Mouse (Mus musculus): ENCODE measurements around the gene Vwa7. TPM values are rescaled to one million over a fixed set of nuclear protein-coding genes. Genes with fewer than 3 reads are reported as not detected.
A peak's percentile ranks its signal among the peaks of the same experiment; 100 is the strongest.

Gene Vwa7
- polyA plus RNA-seq, 1 experiment = 0.72 TPM

GRCm38 (mm10) chr17:35058911-35059892 is 42.8 kb downstream of the Vwa7 start, which contains the start of gene Ddah2:
Ddah2 (plus strand) TSS chr17:35059035.
- H3K27ac ChIP-seq (ENCODE audit: insufficient read depth, low read length) = peak within 1 kb of the TSS; percentile 38
- peak; percentile 49 to 83 for DNase-seq (ENCODE audit: low read depth in 1 of 2, low spot score in 2 of 2)
- H3K4me1 ChIP-seq (ENCODE audit: control insufficient read depth, insufficient read depth, insufficient read length) = peaks cover 7% of the 10 kb centered on the region; the same call in 1 of the 2 replicates
- WGBS = 1% methylated on average over 57 of the region's 57 CpGs
- TF ChIP-seq POLR2A (IDR thresholded peaks at IDR 0.05; ENCODE audit: low read depth, low read length) = no peak
- TF ChIP-seq CTCF (IDR thresholded peaks at IDR 0.05; ENCODE audit: extremely low read depth, insufficient read depth, insufficient read length, insufficient replicate concordance) = peak; percentile 92
- peaks cover 19% of the 10 kb centered on the region for H3K36me3 ChIP-seq (ENCODE audit: control insufficient read depth, insufficient read depth, low read length)
- H3K4me3 ChIP-seq (ENCODE audit: extremely low read depth, insufficient read depth, insufficient read length) = peak within 1 kb of the TSS; percentile 58
- H3K27me3 ChIP-seq (ENCODE audit: control insufficient read depth, insufficient read depth, low read length) = no peaks in the 10 kb centered on the region

- WGBS = 60% methylated on average over 14 of the region's 14 CpGs
- Histone ChIP-seq H3K36me3 (ENCODE audit: control insufficient read depth, insufficient read depth, low read length) (peaks cover 15% of the 10 kb centered on the region), H3K27me3 (ENCODE audit: control insufficient read depth, insufficient read depth, low read length) (no peaks in the 10 kb centered on the region), H3K27ac (ENCODE audit: insufficient read depth, low read length) (no peak overlapping the region), H3K4me1 (ENCODE audit: control insufficient read depth, insufficient read depth, insufficient read length) (peaks cover 11% of the 10 kb centered on the region), H3K4me3 (ENCODE audit: extremely low read depth, insufficient read depth, insufficient read length) (0 out of 2 replicates have a peak overlapping the region, but pooled peaks have one; percentile 58)
- no peak for TF ChIP-seq CTCF (IDR thresholded peaks at IDR 0.05; ENCODE audit: extremely low read depth, insufficient read depth, insufficient read length, insufficient replicate concordance)
- TF ChIP-seq POLR2A (IDR thresholded peaks at IDR 0.05; ENCODE audit: low read depth, low read length) = no peak
- no peak for DNase-seq (ENCODE audit: low read depth in 1 of 2, low spot score in 2 of 2)
These were observed 43.7 kb downstream of the Vwa7 start for GRCm38 (mm10) chr17:35060071-35060470.

DNA sequence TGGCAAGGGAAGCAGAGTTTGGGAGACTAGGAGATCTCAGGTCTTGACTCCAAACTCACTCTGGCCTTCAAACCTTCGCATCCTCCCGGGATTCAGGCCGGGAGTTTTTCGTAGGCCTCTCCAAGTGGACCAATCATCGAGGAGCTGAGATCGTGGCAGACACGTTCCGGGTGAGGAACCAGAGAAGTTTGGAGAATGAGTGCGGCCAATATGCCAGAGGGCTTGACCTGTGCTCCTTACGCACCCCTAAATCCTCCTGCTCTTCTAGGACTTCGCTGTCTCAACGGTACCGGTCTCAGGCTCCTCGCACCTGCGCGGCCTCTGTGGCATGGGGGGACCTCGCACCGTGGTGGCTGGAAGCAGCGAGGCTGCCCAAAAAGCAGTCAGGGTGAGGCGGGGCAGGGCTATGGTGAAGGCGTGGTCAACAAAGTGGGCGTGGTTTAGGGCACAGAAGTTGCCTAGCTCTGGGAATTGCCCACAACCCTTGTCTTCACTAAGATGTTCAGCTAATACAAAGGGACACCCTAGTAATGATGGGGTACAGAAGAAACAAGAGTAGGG is 44.4 kb downstream of the Vwa7 start:
- 87% methylated on average over 22 of the region's 22 CpGs for WGBS
- H3K4me3 ChIP-seq (ENCODE audit: extremely low read depth, insufficient read depth, insufficient read length) = no peak overlapping the region

DNA sequence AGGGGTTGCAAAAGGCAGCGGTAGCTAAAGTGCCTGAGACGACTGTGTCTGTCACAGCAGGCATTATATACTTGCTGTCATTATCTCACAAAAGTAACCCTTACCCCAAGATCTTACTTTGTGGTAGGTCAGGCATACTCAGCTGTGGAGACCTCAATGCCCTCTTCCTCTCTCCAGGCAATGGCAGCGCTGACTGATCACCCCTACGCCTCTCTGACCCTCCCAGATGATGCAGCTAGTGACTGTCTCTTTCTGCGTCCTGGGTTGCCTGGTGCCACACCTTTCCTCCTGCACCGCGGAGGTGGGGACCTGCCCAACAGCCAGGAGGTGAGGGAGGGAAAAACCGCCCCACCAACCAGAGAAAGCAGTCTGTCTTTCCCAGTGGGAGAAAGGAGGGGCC is 44.9 kb downstream of the Vwa7 start:
- TF ChIP-seq POLR2A (IDR thresholded peaks at IDR 0.05; ENCODE audit: low read depth, low read length) (no peak), CTCF (IDR thresholded peaks at IDR 0.05; ENCODE audit: extremely low read depth, insufficient read depth, insufficient read length, insufficient replicate concordance) (no peak)
- H3K4me1 ChIP-seq (ENCODE audit: control insufficient read depth, insufficient read depth, insufficient read length) = peaks cover 15% of the 10 kb centered on the region
- no peaks in the 10 kb centered on the region for H3K27me3 ChIP-seq (ENCODE audit: control insufficient read depth, insufficient read depth, low read length)
- H3K4me3 ChIP-seq (ENCODE audit: extremely low read depth, insufficient read depth, insufficient read length) = no peak overlapping the region
- WGBS = 89% methylated on average over 8 of the region's 8 CpGs
- H3K27ac ChIP-seq (ENCODE audit: insufficient read depth, low read length) = no peak overlapping the region
- H3K36me3 ChIP-seq (ENCODE audit: control insufficient read depth, insufficient read depth, low read length) = peaks cover 6% of the 10 kb centered on the region
- DNase-seq (ENCODE audit: low read depth in 1 of 2, low spot score in 2 of 2) = no peak

More for the DNA sequence above, 44.4 kb downstream of the Vwa7 start:
- no peak for TF ChIP-seq POLR2A (IDR thresholded peaks at IDR 0.05; ENCODE audit: low read depth, low read length)
- H3K27ac ChIP-seq (ENCODE audit: insufficient read depth, low read length) = no peak overlapping the region
- H3K4me1 ChIP-seq (ENCODE audit: control insufficient read depth, insufficient read depth, insufficient read length) = peaks cover 15% of the 10 kb centered on the region
- DNase-seq (ENCODE audit: low read depth in 1 of 2, low spot score in 2 of 2) = no peak
- no peaks in the 10 kb centered on the region for H3K27me3 ChIP-seq (ENCODE audit: control insufficient read depth, insufficient read depth, low read length)
- H3K36me3 ChIP-seq (ENCODE audit: control insufficient read depth, insufficient read depth, low read length) = peaks cover 9% of the 10 kb centered on the region

GRCm38 (mm10) chr17:35063466-35063865 is 47.1 kb downstream of the Vwa7 start:
- Histone ChIP-seq H3K36me3 (ENCODE audit: control insufficient read depth, insufficient read depth, low read length) (no peaks in the 10 kb centered on the region), H3K4me3 (ENCODE audit: extremely low read depth, insufficient read depth, insufficient read length) (no peak overlapping the region), H3K27me3 (ENCODE audit: control insufficient read depth, insufficient read depth, low read length) (no peaks in the 10 kb centered on the region; the same call in 1 of the 2 replicates), H3K4me1 (ENCODE audit: control insufficient read depth, insufficient read depth, insufficient read length) (peaks cover 15% of the 10 kb centered on the region), H3K27ac (ENCODE audit: insufficient read depth, low read length) (no peak overlapping the region)
- DNase-seq (ENCODE audit: low read depth in 1 of 2, low spot score in 2 of 2) = no peak
- TF ChIP-seq CTCF (IDR thresholded peaks at IDR 0.05; ENCODE audit: extremely low read depth, insufficient read depth, insufficient read length, insufficient replicate concordance) (no peak), POLR2A (IDR thresholded peaks at IDR 0.05; ENCODE audit: low read depth, low read length) (no peak)
- WGBS = 92% methylated on average over 3 of the region's 3 CpGs

DNA sequence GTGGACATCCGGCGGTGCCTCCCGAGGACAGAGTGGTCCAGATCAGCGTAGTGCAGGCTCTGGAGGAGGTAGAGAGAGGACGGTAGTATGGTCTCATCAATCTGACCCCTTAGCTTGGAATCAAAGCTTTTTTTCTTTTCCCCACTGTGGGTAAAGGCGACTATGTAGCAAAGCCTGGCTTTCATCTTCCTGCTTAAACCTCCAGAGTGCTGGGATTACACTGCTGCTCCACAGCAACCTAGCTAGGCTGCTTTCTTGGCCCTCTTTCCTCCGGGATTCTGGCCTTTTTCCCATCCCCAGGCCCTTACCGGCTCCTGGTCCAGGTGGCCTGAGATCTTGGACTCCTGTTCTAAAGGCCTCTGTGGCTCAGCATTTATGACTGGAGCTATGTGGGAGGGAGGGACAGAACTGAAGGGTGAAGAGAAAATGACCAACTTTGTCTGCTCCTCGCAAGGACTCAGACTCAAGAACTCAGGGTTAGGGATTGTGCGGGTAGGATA is 48.0 kb downstream of the Vwa7 start:
- TF ChIP-seq POLR2A (IDR thresholded peaks at IDR 0.05; ENCODE audit: low read depth, low read length) (no peak), CTCF (IDR thresholded peaks at IDR 0.05; ENCODE audit: extremely low read depth, insufficient read depth, insufficient read length, insufficient replicate concordance) (no peak)
- 51% methylated on average over 10 of the region's 10 CpGs for WGBS
- H3K27ac ChIP-seq (ENCODE audit: insufficient read depth, low read length) = no peak overlapping the region
- DNase-seq (ENCODE audit: low read depth in 1 of 2, low spot score in 2 of 2) = no peak
- H3K4me1 ChIP-seq (ENCODE audit: control insufficient read depth, insufficient read depth, insufficient read length) = peaks cover 12% of the 10 kb centered on the region
- H3K4me3 ChIP-seq (ENCODE audit: extremely low read depth, insufficient read depth, insufficient read length) = no peak overlapping the region
- H3K36me3 ChIP-seq (ENCODE audit: control insufficient read depth, insufficient read depth, low read length) = no peaks in the 10 kb centered on the region
- H3K27me3 ChIP-seq (ENCODE audit: control insufficient read depth, insufficient read depth, low read length) = no peaks in the 10 kb centered on the region; the same call in 1 of the 2 replicates
